Mouse (Mus musculus) C2C12 (cell line): ENCODE results near the gene Swap70.

Experiments
- CTCF ChIP-seq: IDR thresholded peaks from one replicate; pipeline ENCODE4 v1.5.1; 2011; ENCODE audit not compliant: control insufficient read depth, insufficient read depth, insufficient read length
- FOSL1 ChIP-seq: IDR thresholded peaks from one replicate; pipeline ENCODE4 v1.8.0; 2011; ENCODE audit warnings: mild to moderate bottlenecking, low read length; ENCODE audit not compliant: poor library complexity, insufficient read depth, severe bottlenecking
- MAX ChIP-seq: IDR thresholded peaks from one replicate; pipeline ENCODE4 v1.6.1; 2011; ENCODE audit warnings: mild to moderate bottlenecking, control low read depth
- USF1 ChIP-seq: IDR thresholded peaks from one replicate; pipeline ENCODE4 v1.6.1; 2011; ENCODE audit warnings: low read depth, mild to moderate bottlenecking, control low read depth, moderate library complexity

GRCm38 (mm10) chr7:110184608-110185007, 36.9 kb upstream of the Swap70 start:
- TF ChIP-seq CTCF (no peak), FOSL1 (no peak), USF1 (no peak), MAX (no peak)
